Mouse (Mus musculus): Measurements from ENCODE around the gene Actbl2. TPM values are rescaled to one million over a fixed set of nuclear protein-coding genes. Genes with fewer than 3 reads are reported as not detected.

Actbl2 gene
- polyA plus RNA-seq, 1 experiment, result not detected

DNA sequence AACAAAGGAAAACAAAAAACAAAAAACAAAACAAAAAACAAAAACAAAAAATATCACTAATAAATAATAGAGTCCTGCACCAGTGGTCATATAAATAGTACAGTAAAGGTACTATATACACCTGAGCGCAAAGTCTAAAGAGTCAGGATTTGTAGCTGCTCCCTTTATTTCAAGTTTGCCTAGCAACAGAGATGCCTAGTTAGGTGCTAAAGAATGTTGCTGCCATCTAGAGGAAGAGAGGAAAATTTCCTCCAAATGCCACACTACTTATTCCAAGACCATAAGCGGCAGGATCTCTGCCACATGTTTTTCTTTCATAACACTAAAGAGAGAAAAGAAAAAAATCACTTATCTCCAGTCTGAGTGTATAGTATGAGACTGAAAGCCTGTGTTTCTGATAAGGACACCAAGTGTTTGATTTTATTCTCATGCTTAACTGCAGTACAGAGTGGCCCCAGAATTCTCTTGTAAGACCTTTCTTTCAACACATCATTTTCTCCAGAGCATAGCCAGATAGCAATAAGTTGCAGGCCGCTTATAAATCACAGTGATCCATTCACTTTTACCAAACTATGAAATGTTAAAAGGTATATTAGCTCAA is 16.8 kb upstream of the Actbl2 start:
- no peak overlapping the region for H3K27ac ChIP-seq (ENCODE audit: insufficient read depth, low read length)
- peaks cover 5% of the 10 kb centered on the region; the same call in 1 of the 2 replicates for H3K4me1 ChIP-seq (ENCODE audit: control insufficient read depth, insufficient read depth, low read length)
- TF ChIP-seq POLR2A (IDR thresholded peaks at IDR 0.05; ENCODE audit: low read depth, low read length), result no peak
- TF ChIP-seq CTCF (IDR thresholded peaks at IDR 0.05; ENCODE audit: borderline replicate concordance, insufficient read depth, low read length), result no peak
- H3K4me3 ChIP-seq (ENCODE audit: insufficient read depth, low read length), result no peak overlapping the region

DNA sequence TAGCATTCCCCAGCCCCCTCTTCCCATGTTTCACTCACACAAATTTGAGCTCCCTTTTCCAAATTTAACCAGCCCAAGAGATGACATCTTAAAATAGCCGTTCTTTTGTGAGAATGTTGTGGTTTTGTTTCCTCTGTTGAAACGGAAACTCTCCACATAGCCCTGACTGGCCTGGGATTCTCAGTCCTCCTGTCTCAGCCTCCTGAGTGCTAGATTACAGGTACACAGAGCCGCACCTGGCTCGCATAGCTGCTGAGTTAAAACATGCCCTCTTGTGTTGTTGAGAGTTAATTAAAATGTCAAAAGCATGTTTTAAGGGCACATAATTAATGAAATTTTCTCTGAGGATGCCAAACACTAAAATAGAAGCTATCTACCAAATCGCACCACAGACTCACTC is 3.7 kb upstream of the Actbl2 start:
- no peak overlapping the region for H3K27ac ChIP-seq (ENCODE audit: insufficient read depth, low read length)
- no peak for TF ChIP-seq POLR2A (IDR thresholded peaks at IDR 0.05; ENCODE audit: low read depth, low read length)
- TF ChIP-seq CTCF (IDR thresholded peaks at IDR 0.05; ENCODE audit: borderline replicate concordance, insufficient read depth, low read length), result no peak
- H3K4me3 ChIP-seq (ENCODE audit: insufficient read depth, low read length), result no peak overlapping the region
- H3K4me1 ChIP-seq (ENCODE audit: control insufficient read depth, insufficient read depth, low read length), result no peaks in the 10 kb centered on the region

DNA sequence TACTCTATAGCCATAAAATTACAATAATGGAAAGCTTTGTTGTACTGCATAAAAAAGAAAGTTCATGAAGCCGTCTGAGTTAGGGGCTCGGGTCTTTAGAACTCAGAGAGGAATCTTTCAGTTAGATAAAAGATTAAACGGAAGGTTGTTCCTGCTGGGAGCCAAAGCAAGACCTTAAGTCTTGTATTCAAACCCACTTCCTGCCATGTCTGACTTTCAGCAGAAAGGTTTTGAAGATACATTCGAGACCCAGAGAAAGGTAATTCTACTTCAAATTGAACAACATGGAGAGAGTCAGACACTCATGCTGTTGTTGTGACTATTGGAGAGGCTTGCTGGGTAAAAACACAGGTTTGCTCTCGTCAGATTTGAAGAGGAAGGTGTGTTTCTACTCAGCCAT is 3.0 kb upstream of the Actbl2 start:
- TF ChIP-seq POLR2A (IDR thresholded peaks at IDR 0.05; ENCODE audit: low read depth, low read length) (no peak), CTCF (IDR thresholded peaks at IDR 0.05; ENCODE audit: borderline replicate concordance, insufficient read depth, low read length) (no peak)
- Histone ChIP-seq H3K27ac (ENCODE audit: insufficient read depth, low read length) (no peak overlapping the region), H3K4me3 (ENCODE audit: insufficient read depth, low read length) (no peak overlapping the region), H3K4me1 (ENCODE audit: control insufficient read depth, insufficient read depth, low read length) (no peaks in the 10 kb centered on the region)

DNA sequence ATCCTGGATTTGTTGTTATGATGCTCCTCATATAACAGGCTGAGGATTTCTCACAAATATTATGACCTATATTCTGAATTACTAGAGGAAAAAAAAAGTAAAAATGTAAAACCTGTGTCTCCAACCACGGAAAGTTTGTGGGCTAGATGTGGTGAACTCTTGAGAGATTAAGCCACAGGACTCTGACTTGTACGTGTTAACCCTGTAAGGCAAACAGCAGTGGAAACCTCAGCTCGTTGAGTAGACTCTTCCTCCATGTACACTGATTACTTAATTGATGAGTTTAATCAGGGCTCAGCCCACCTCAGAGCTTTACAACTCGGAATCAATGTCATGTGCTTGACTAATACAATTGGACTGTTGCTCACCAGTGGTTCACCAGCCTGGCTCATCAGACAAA is 3.2 kb downstream of the Actbl2 start:
- no peak overlapping the region for H3K27ac ChIP-seq (ENCODE audit: insufficient read depth, low read length)
- no peak overlapping the region for H3K4me3 ChIP-seq (ENCODE audit: insufficient read depth, low read length)
- TF ChIP-seq CTCF (IDR thresholded peaks at IDR 0.05; ENCODE audit: borderline replicate concordance, insufficient read depth, low read length), result no peak
- TF ChIP-seq POLR2A (IDR thresholded peaks at IDR 0.05; ENCODE audit: low read depth, low read length), result no peak
- peaks cover 3% of the 10 kb centered on the region; the same call in 1 of the 2 replicates for H3K4me1 ChIP-seq (ENCODE audit: control insufficient read depth, insufficient read depth, low read length)

DNA sequence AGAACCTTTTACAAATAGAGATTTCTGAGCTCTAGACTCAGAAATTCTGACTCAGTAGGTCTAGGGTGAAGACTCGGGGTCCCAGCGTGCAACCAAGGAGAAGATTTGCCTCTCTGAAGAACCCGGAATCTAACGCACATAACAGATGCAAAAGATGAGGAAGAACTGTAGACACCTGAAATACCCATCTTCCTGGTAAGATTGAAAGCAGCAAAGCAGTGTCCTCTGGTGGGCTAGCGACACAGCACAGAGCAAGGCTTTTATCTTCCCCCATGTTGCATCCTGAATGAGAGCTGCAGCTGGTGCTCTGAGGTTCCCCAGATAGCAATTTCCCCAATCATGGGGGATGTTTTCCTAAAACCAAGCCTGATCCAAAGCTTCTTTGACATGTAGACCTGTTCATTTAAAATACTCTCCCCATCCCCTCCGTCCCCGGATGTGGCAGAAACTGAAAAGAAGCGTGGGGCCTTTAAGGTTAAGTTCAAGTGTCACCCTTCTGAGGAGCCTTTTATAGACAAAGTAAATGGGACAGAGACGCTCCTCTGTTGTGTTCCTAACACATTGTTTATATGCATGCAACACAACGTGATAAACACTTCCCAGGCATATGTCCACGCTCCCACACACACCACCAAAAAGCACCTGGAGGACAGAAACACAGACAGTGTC is 3.7 kb downstream of the Actbl2 start:
- Histone ChIP-seq H3K4me3 (ENCODE audit: insufficient read depth, low read length) (no peak overlapping the region), H3K4me1 (ENCODE audit: control insufficient read depth, insufficient read depth, low read length) (peaks cover 3% of the 10 kb centered on the region; the same call in 1 of the 2 replicates), H3K27ac (ENCODE audit: insufficient read depth, low read length) (no peak overlapping the region)
- TF ChIP-seq CTCF (IDR thresholded peaks at IDR 0.05; ENCODE audit: borderline replicate concordance, insufficient read depth, low read length) (no peak), POLR2A (IDR thresholded peaks at IDR 0.05; ENCODE audit: low read depth, low read length) (no peak)

DNA sequence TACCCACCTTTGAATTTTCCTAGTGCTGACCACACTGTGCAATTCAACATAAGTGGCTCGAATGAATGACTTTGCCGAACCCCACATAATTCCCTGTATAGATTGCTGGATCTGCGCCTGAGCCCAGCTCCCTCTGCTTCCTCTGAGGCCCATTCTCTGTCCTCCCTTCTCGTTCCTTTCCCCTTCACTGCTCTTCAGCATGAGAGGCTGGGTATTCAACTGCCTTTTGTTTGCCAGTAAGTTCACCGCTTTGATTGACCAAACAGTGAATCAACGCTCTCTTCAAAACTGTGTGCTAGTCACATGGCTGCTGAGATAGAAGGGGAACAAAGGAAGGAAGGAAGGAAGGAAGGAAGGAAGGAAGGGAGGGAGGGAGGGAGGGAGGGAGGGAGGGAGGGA is 4.3 kb downstream of the Actbl2 start:
- TF ChIP-seq CTCF (IDR thresholded peaks at IDR 0.05; ENCODE audit: borderline replicate concordance, insufficient read depth, low read length), result no peak
- no peak overlapping the region for H3K27ac ChIP-seq (ENCODE audit: insufficient read depth, low read length)
- no peak overlapping the region for H3K4me3 ChIP-seq (ENCODE audit: insufficient read depth, low read length)
- peaks cover 3% of the 10 kb centered on the region; the same call in 1 of the 2 replicates for H3K4me1 ChIP-seq (ENCODE audit: control insufficient read depth, insufficient read depth, low read length)

DNA sequence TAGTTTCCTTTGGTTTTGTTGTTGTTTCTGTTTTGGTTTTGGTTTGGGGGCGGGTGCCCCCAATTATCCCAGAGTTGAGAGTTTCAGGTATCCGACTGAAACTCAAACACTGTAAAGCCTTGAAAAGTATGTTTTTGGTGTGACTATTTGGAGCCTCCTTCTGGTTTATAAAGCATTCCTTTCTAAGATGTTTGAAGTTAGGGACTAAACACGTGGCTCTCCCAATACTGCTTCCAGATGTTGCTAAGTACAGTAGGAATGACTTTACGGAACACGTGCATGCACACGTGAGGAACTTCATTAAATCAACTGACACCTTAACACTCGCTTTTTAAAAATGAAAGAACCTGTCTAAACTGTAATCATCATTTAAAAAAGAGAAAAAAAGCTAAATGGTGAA is 4.9 kb downstream of the Actbl2 start:
- Histone ChIP-seq H3K4me3 (ENCODE audit: insufficient read depth, low read length) (no peak overlapping the region), H3K27ac (ENCODE audit: insufficient read depth, low read length) (peak overlapping the region; percentile 53; the same call in 1 of the 2 replicates), H3K4me1 (ENCODE audit: control insufficient read depth, insufficient read depth, low read length) (peaks cover 3% of the 10 kb centered on the region; the same call in 1 of the 2 replicates)
- TF ChIP-seq POLR2A (IDR thresholded peaks at IDR 0.05; ENCODE audit: low read depth, low read length) (no peak), CTCF (IDR thresholded peaks at IDR 0.05; ENCODE audit: borderline replicate concordance, insufficient read depth, low read length) (no peak)

DNA sequence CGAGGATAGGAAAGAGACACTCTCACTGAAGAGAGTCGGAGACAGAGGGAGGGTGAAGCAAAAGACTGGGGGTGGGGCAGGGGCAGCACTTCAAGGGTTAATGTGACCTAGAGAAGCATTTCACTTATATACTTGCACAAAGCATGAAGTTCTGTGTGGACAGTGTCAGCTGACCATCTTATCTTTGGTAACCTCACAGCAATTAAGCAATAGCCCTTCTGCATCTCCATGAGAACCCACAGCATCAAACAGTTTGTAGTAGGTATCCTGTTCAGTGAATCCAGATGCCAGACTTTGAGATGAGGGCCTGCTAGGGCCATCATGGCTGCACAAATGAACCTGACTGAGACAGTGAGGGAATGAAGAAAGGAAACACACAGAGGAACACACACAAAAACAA is 8.4 kb downstream of the Actbl2 start:
- Histone ChIP-seq H3K4me1 (ENCODE audit: control insufficient read depth, insufficient read depth, low read length) (peaks cover 6% of the 10 kb centered on the region; the same call in 1 of the 2 replicates), H3K27ac (ENCODE audit: insufficient read depth, low read length) (no peak overlapping the region), H3K4me3 (ENCODE audit: insufficient read depth, low read length) (no peak overlapping the region)
- TF ChIP-seq POLR2A (IDR thresholded peaks at IDR 0.05; ENCODE audit: low read depth, low read length), result no peak
- no peak for TF ChIP-seq CTCF (IDR thresholded peaks at IDR 0.05; ENCODE audit: borderline replicate concordance, insufficient read depth, low read length)

DNA sequence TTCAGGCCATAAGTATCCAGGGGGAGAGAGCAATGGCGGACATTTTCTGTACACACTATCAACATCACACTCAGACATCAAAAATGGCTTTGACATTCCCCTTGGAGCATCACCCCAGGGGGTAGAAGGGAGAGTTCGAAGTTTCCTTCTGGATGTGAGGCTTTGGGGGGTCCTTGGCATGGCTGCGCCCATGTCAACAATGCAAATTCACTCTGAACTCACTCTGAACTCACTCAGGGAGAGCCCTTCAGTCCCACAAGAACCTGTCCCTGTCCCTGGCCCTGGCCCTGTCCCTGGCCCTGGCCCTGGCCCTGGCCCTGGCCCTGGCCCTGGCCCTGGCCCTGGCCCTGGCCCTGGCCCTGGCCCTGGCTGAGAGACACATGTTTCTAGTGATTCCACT is 8.9 kb downstream of the Actbl2 start:
- Histone ChIP-seq H3K27ac (ENCODE audit: insufficient read depth, low read length) (no peak overlapping the region), H3K4me3 (ENCODE audit: insufficient read depth, low read length) (no peak overlapping the region), H3K4me1 (ENCODE audit: control insufficient read depth, insufficient read depth, low read length) (peaks cover 6% of the 10 kb centered on the region; the same call in 1 of the 2 replicates)
- no peak for TF ChIP-seq CTCF (IDR thresholded peaks at IDR 0.05; ENCODE audit: borderline replicate concordance, insufficient read depth, low read length)
- no peak for TF ChIP-seq POLR2A (IDR thresholded peaks at IDR 0.05; ENCODE audit: low read depth, low read length)

DNA sequence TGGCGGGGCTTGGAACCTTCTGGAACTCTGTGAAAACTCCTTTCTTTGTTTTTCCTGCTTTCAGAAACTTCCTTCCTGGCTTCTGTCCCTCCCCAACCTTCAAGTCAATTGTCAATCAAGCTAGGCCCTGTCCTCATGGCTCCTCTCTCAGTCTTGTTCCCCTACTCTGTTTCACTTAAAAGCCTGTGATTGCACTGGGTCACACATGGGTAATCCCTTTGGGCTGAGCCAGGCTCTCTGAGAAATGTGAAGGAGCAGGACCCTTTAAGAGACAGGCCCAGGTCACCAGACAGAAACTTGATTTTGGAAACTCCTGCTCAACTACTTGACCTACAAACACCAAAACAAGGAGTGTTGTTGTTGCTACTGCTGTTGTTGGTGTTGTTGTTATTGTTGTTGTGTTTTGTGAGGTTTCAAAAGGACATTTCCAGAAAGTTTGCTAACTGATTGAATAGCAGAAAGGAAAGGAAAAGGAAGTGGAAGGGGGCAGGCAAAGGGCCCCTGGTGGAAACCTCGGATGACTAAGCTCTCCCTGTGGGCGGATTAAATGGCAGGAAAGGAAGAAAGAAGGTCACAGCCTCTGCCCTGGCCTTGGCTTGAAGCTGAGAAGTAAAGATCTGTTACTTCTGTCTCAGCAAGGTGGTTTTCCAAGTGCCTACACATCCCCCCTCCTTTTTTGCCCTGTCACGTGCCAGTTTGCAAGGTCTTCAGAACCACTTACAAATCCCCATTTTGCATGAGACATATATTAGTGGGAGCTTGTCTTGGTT is 10.6 kb downstream of the Actbl2 start:
- H3K4me1 ChIP-seq (ENCODE audit: control insufficient read depth, insufficient read depth, low read length), result 0 out of 2 replicates have a peak, but pooled peaks cover 3% of the 10 kb centered on the region
- TF ChIP-seq CTCF (IDR thresholded peaks at IDR 0.05; ENCODE audit: borderline replicate concordance, insufficient read depth, low read length) (no peak), POLR2A (IDR thresholded peaks at IDR 0.05; ENCODE audit: low read depth, low read length) (no peak)
- no peak overlapping the region for H3K27ac ChIP-seq (ENCODE audit: insufficient read depth, low read length)
- H3K4me3 ChIP-seq (ENCODE audit: insufficient read depth, low read length), result no peak overlapping the region

Data from embryonic fibroblast, embryonic 13.5 days (primary cell).